Mouse (Mus musculus): ENCODE measurements around the gene Gad1.
A peak's percentile ranks its signal among the peaks of the same experiment; 100 is the strongest.

Gene Gad1

DNA sequence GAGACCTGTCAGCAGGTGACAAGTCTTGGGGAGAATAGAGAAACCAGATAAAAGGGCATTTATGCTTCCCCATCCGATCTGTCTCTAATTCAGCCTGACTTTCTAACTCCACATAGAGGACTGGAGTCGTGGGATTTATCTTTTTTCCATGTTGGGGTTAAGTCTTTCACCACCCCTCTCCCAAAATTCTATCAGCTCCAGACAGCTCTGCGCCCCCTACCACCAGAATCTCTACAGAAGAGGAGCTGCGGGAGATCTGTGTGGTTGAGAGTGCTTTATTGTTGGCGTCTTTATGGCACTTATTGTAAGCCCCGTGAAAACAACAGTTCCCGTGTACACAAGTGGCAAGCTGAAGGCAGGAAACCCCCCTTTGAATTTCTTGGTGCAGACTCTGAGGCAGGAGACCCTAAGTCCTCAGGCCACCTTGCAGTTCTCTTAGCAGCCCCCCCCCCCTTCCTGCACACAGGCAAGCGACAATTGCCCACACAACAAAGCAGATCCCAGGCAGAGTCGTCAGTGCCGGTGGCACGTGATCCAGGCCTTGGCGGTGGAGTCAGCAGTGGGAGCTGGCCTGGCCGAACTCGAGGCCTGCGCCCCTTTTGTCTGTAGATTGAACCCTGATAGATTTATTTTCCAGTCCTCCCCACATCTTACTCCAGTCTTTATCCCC, 11.9 kb downstream of the Gad1 start:
- no peak for DNase-seq (ENCODE audit: low spot score in 2 of 2)

DNA sequence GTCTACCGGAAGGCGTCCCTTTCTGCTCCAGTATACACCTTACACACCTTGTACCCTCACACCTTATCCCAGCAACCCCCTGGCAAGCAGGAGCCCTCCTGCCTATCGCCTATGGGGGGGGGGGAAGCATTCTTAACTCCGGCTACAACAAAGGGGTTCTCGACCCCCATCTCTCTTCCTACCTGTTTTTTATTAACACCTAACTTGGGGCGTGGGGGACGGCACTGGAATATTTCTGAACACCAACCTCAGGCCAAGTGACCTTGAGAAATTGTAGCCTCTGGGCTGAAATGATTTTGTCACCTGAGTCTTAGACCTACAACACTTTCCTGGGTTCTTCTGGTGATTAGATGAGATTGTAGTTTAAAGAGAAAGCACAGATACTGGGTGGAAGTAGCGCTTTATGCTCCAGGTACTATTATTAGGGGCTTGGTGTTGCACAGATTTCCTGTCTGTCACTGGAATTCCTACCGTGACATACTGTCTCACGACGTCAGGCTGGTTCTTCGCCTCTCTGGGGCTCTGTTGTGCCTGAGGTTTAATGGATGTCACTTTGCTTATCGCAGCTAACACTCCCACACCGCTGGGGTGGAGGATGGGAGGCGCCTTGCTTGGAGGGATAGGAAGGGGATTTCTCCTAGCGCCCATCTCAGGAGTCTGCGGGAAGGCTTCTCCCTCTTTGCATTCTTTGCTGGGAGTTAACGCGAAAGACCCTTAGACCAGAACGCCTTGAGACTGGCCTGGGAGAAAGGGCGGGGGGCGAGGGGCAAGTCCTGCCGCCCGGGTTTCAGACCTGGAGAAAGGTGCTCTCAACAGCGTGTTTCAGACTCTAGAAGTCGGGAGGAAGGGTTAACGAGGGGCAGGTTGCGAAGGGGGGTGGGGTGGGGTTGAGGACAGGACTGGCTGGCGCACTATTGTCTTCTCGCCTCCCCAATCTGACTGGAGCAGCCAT, 13.1 kb downstream of the Gad1 start:
- no peak for DNase-seq (ENCODE audit: low spot score in 2 of 2)

DNA sequence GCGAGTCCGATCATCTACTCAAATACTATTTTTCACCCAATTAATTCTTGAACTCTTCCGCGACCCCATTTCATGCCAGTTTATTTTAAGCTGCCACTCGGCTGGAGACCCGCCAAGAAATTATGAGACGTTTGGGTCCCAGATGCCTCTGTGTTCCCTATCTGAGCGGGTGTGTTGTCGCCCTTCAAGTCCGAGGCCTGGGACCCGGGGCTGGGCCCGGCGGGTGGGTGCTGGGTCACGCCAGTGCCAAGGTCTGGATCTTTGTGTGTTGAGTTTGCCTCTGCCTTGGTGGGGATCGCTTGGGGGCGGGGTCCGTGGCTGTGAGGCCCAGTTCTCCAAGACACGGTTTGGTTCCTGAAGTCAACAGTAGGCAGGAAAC, 13.7 kb downstream of the Gad1 start:
- DNase-seq (ENCODE audit: low spot score in 2 of 2), result no peak

DNA sequence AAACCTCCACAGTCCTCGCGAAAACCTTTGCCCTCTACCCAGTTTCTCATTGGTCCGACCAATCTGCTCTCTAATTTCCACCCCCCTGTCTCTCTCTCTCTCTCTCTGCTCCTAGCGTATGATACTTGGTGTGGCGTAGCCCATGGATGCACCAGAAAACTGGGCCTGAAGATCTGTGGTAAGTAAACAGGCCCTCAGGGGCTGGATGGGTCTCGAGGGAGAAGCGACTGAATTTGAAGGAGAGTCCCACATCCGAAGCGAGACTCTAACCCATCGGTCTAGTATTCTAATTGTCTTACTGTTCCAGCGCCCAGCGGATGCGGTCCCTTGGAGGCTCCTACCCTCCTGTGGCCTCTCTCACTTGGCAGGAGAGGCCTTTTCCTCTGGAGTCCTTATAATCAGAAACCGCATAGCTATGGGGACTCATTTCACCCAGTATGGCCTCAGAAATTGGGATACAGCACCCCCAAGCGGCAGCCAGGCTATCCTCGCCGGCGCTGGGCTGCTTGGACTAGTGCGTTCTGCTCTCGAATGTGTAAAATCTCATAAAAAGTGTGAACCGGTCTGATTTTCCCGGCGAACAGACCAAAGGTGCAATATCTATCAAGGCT, 14.3 kb downstream of the Gad1 start:
- peak in 1 of 2 experiments; percentile 53 for DNase-seq (ENCODE audit: low spot score in 2 of 2)

DNA sequence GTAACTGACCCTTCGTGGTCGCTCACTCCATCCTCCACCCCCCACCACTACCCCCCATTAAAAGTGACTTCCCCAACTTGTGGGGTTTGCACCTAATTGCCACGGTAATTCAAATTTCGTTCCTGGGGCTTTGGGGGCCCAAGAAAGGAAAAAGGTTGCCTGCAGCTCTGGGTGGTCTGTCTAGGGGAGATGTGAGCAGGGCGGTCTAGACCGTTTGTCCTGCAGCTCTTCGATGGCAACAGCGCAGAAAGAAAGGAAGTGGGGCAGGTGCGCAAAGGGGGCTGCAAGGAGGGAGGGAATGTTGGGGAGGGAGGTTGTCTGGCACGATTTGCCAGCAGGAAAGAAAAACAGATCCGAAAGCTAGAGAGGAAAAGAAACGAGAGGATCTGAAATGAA, 14.8 kb downstream of the Gad1 start:
- no peak for DNase-seq (ENCODE audit: low spot score in 2 of 2)

DNA sequence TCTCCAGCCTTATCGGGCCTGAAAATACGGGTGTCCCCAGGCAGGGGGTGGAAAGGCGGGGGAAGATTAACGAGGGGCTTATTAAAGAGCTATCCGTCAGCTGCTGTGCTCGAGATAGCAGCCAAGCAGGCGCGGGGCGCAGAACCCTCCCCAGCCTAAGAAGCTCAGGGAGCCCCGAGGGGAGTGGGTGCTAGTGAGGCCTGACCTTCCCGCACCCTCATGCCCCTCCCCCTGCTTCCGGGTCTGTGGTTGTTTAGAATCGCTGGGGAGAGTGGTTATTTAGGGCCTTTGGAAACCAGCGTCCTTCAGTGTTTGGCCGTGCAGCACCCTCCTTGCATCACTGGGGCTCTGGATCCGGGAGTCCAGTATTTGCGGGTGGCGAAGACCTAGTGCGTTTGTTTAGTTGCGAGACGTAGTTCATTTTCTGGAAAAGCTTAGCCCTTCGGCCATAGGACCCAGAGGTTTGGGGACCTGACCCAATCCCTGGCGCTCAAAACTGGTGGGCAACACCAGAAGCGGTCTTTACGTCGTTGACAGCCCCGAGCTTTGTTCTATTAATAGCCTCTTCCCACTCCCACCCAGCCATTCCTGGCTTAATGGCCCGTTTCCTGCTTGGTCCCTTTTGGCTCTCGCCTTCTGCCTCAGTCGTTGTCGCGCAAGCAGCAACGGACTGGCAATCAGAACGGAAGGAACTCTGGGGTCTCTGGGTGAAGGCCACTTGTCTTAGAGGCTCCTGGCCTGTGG, 15.5 kb downstream of the Gad1 start:
- no peak for DNase-seq (ENCODE audit: low spot score in 2 of 2)

DNA sequence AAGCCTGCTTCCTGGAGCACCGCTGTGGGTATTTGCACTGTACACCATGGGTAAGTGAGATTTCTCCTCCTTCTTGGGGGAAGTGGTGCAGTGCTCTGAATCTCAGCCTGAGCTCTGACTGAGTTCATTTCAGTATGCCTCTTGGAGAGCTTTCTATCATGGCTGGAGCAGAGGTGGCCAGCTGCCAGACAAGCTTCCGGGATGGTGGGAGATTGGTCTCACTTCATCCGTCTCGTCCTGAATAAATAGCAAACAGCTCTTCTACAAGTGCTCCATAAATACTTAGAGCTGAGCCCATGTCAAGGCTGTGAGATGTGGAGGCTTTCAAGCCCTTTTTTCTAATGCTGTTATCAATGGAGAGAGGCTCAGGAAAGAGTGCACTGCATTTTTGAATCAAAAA, 18.8 kb downstream of the Gad1 start:
- no peak for DNase-seq (ENCODE audit: low spot score in 2 of 2)

DNA sequence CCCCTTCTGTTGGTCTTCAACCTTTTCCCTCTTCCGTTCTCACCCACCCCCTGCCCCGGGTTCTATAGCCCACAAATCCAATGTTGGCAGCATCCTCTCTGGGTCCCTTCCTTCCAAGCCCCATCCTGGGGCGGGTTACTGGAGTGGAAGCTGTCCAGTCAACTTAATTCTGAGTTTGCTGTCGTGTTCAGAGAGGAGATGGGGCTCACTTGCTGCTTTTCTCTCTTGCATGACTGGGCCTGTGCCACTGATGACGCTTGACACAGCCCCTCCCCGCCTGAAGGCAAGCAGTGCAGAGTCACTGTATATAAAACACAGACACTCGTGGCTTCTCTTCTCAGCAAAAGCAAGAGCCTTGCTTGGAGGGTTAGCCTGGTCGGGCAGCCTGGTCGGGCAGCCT, 19.4 kb downstream of the Gad1 start:
- no peak for DNase-seq (ENCODE audit: low spot score in 2 of 2)

DNA sequence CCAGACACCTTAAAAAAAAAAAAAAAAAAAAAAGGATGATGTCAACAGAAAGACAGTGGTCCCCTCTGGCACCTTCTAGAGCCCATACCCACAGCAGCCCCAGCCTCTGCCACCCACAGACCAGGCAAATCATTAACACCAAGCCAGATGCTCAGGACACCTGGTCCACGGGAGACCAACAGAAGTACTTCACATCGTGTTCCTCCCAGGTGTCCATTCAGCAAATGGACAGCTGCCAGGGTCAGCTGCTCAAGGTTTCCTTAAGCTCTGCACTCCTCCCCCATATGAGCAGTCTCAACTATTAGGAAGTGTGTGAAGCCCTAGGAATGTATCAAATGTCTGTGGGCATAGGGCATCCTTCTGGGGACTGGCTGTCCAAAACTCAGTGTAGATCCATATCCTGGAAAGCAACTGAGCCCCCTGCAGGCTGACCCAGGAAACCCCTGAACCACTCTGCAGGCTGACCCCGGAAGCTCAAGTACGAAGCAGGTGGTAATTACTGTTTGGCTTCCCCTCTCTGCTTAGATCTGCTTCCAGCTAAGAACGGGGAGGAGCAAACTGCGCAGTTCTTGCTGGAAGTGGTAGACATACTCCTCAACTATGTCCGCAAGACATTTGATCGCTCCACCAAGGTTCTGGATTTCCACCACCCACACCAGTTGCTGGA, 20.8 kb downstream of the Gad1 start:
- no peak for DNase-seq (ENCODE audit: low spot score in 2 of 2)

DNA sequence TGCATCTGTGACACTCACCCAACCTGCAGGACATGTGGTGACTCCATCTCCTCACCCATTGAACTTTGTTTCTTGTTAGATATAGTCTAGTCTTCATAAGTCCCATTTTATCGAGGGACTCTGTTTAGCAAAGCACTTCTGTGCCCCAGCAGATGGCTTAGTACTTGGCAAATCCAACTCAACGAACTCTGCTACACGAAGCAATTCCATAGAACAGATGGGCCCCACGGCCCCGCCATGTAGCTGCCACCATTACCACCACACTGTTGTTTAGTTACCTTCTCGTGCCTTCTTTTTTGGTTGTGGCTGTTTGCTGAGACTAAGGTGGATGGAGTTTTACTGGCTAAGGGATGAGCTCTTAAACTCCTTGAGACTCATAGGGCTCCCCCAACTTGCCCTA, 35.3 kb downstream of the Gad1 start:
- DNase-seq (ENCODE audit: low spot score in 2 of 2), result no peak

DNA sequence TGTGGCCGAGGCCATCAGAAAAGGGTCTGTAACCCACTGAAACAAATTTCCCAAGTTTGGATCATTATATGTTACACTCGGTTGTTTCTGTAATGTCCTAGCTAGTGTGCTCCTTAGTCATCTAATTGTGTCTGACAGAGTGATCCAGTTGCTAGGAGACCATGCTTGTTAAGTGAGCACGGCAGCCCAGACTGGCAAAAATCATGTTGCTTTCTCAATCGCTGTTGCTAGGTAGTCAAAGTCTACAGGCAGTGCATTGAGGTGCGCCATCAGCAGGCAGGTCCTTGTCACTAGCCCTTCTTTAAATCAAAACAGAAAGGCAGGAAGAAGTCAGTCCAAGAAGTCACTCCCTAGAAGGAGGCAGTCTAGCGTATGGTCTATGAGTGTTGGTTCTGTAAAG, 39.6 kb downstream of the Gad1 start:
- DNase-seq (ENCODE audit: low spot score in 2 of 2), result no peak

DNA sequence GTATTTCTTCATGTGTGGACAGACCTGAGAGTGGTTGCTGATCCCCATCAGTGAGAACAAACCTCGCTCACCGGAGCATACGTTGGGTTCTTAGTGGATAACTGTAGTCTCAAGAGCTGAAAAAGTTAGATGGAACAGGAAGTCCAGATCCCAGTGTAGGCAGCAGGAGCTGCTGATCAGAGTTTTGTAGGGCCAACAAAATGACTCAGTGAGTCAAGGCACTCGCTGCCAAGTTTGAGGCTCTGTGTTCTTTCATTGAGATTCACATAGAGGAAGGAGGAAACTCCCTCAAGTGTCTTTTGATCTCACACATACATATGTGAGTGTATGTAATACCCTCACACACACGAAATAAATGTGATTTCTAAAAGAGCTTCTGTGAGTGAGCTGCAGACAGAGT, 40.8 kb downstream of the Gad1 start:
- DNase-seq (ENCODE audit: low spot score in 2 of 2), result no peak

DNA sequence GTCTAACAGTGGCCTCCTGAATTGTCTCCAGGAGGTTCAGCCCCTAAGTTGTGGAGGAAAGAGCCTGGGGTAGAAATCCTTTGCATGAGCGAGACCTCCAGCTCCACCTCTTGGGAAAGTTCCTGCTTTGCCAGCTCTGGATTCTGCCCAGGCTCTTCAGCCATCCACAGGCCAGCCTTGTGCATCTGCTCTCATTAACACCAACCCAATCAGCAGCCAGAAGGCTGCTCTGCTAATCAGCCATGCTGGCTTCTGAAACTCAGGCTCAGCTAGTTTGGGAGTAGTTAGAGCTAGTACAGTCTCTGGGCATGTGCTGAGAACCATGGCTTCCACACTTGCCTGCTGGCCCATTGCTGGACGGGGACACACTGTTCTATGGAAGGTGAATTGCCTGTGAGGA, 43.0 kb downstream of the Gad1 start:
- DNase-seq (ENCODE audit: low spot score in 2 of 2), result no peak

DNA sequence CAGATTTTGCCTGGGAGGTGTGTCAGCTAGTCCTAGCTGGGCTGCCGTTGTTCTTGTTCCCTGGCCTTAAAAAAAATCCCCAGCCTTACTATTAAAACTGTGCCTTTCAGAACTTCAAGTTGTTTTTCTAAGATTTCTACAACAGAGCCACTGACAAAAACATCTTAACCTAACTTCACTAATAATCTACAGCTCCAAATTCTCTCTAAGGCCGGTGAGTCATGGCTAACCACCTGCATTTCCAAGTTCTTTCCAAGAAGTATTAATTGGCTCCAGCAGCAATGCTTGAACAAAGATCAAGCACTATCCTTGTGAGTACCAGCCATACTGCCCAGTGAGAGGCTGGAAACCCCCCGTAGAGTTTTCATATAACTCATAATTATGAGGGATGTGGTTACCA, 56.9 kb downstream of the Gad1 start:
- no peak for DNase-seq (ENCODE audit: low spot score in 2 of 2)

DNA sequence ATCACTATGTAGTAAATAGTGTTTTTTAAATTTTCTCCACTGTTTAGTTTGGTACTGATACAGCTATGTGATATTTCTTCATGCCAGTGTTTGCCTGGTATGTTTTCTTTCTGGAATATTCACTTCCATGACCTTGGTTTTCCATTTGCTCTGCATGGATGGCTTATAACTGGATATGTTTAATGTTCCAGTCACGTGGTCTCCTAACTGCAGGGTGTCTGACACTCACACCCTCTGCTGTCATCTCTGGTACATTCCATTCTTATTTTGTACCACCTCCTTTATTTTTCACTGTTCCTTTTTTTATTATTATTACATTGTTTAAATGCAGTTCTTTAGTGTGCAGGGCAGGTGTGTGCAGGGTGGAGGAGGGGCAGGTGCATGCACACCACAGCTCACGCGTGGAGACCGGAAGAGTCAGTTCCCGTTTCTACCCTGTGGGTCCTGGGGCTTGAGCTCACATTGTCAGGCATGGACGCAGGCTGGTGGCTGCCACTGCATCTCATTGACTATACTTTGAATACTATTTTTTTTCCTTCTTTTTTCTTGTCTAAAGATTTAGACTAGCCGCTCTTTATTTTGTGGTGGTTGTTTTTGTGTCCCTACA, 62.0 kb downstream of the Gad1 start:
- DNase-seq (ENCODE audit: low spot score in 2 of 2), result peak; percentile 16 to 39

DNA sequence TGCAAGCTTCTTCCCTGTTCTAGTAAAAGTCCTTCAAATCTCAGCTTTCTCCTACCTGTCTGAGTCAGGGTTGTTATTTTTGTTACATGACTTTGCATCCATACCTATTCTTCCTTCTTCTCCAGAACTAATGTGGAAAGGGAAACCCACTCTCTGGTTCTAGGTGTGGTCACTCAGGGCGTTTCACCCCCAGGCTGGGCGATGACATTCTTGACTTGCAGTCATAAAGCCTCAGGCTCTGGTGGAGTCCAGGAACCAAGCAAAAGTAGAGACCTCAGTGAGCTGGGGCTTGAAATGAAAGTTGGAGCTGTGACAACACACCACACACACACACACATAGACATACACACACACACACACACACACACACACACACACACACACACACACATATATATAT, 63.2 kb downstream of the Gad1 start:
- DNase-seq (ENCODE audit: low spot score in 2 of 2), result no peak

DNA sequence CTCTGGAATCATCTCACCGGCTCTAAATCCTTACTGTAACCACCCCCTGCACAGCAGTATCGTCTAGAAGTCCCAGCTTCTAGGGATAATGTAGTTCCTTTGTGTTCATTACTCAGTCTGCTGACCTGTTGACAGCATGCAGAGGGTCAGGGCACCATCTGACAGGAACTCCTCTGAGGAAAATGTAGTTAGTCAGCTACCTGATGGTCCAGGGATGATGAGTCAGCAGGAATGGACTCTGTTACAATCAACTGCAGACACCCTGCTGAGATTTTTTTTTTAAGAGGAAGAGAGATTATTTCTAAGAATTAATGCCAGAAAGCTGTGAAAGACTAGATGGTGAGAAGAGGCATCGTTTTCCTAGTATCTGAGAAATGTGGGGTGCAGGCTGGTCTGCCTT, 63.7 kb downstream of the Gad1 start:
- DNase-seq (ENCODE audit: low spot score in 2 of 2), result no peak

DNA sequence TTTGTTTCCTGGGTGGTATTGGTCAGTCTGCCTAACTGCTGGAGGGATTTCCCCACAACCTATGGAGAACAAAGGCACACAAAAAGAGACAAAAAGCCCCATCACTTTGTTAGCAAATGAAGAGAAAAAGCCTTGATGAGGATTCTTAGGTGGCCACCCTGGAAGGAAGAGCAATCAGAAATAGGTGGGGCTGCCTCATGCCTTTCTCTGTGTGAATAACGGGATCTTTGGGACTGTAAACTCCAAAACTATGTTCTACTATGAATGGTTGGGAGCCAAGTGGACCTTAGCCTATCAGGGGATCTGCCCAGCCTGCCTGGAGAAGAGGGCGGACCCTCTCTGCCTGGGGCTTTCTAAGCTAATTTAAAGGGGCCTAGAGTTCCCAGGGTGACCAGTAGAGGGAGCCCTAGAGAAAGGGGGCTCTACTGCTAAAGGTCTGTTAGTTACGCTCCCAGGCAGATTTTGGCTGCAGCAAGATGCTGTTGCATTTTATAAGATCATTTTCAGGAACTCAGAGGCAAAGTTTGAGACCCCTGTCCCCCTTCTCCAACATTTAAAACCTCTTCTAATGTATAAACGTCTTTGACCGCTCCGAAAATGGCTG, 66.5 kb downstream of the Gad1 start:
- no peak for DNase-seq (ENCODE audit: low spot score in 2 of 2)

DNA sequence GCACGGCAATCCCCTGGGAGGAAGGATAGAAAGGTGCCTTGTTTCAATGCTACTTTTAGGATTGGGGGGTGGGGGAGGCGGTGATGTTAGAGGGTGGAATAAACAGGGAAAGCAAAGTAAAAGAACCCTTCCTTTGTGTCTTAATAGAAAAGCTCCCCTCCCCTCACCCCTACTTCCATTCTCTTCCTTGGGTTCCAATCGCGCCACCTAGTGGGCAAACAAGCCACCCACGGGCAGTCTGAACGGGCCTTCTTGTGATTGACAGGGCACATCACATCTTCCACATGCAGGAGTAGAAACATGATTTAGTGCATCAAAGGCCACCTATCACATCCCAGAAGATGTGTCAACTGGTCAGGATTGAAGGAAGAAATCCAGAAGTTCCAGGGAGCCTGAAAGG, 67.4 kb downstream of the Gad1 start:
- peak; percentile 32 to 69 for DNase-seq (ENCODE audit: low spot score in 2 of 2)

DNA sequence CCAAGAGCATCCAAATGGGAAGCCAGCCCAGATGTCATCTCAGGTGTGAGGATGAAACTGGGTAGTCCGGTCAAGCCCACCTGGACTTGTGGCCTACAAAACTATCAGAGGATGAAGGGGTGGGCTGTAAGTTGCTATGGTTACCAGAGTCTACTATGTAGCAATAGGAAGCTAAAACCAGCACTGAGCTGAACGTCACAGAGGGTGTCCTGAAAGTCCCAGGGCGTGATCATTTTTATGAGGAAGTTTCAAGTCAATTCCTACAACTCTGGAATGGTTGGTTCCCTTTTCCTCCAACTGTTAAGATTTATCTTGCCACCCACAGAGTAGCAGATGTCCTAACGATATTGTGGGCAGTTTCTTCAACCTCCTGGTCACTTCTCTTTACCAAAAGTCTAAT, 69.4 kb downstream of the Gad1 start:
- DNase-seq (ENCODE audit: low spot score in 2 of 2), result no peak

DNA sequence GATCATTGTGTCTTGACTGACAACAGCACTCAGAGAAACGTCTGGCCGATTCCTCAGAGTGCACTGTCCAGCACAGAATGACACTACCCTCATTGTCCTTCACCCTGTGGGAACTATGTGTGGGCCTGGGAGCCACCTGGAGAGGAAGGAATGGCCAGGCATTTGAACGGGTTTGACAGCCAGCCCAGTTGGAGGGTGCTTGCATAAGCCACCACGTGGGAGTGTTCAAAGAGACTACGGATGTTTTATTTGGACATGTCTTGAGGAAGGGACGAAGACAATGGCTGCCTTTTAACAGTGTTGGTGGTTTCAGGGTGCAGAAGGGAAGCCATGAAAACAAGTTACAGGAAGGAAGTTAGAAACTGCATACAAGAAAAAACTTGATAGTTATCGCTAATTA, 72.9 kb downstream of the Gad1 start:
- DNase-seq (ENCODE audit: low spot score in 2 of 2), result no peak
